Mouse (Mus musculus) CH12.LX (cell line): ENCODE measurements at regions not wholly inside any gene's neighbourhood (a gene's known extent, or its start where the extent isn't known, plus 50 kb on each side); places are given as distances from the start of the nearest gene placed in this dataset.

Experiments used
- CTCF ChIP-seq, 2 experiments: IDR thresholded peaks in 1 of 2; conservative IDR thresholded peaks in 1 of 2; 2 replicates each; pipeline ENCODE4 v1.5.1; 2011 to 2012; ENCODE audit warnings: low read depth in 2 of 2, low read length in 2 of 2, improper control_type of control experiment in 1 of 2, inconsistent platforms in 1 of 2, mild to moderate bottlenecking in 1 of 2, moderate library complexity in 1 of 2
- EP300 ChIP-seq: IDR thresholded peaks from 2 replicates; pipeline ENCODE4 v1.6.1; 2011; ENCODE audit warnings: low read length, improper control_type of control experiment
- HCFC1 ChIP-seq: IDR thresholded peaks from 2 replicates; pipeline ENCODE4 v1.6.1; 2012; ENCODE audit warnings: low read depth, mild to moderate bottlenecking, inconsistent platforms, low read length, improper control_type of control experiment
- KAT2A ChIP-seq: IDR thresholded peaks from 2 replicates; pipeline ENCODE4 v1.6.1; 2012; ENCODE audit warnings: low read length, improper control_type of control experiment, inconsistent platforms; ENCODE audit not compliant: insufficient replicate concordance
- MAZ ChIP-seq: IDR thresholded peaks from 2 replicates; pipeline ENCODE4 v1.6.1; 2012; ENCODE audit warnings: low read depth, mild to moderate bottlenecking, inconsistent platforms, low read length, improper control_type of control experiment, moderate library complexity
- MYC ChIP-seq: IDR thresholded peaks from 2 replicates; pipeline ENCODE4 v1.6.1; 2011; ENCODE audit warnings: low read depth, mild to moderate bottlenecking, improper control_type of control experiment, low read length
- NRF1 ChIP-seq: IDR thresholded peaks from 2 replicates; pipeline ENCODE4 v1.6.1; 2014; ENCODE audit warnings: low read depth, mild to moderate bottlenecking, inconsistent platforms, low read length, improper control_type of control experiment, moderate library complexity
- POLR2A ChIP-seq: IDR thresholded peaks from 2 replicates; pipeline ENCODE4 v1.6.1; 2011; ENCODE audit warnings: low read depth, mild to moderate bottlenecking, improper control_type of control experiment, low read length
- RCOR1 ChIP-seq: conservative IDR thresholded peaks from 2 replicates; pipeline ENCODE4 v1.6.1; 2012; ENCODE audit warnings: low read depth, mild to moderate bottlenecking, inconsistent platforms, low read length, improper control_type of control experiment
- SIN3A ChIP-seq: IDR thresholded peaks from 2 replicates; pipeline ENCODE4 v1.6.1; 2012; ENCODE audit warnings: low read length, improper control_type of control experiment, inconsistent platforms
- UBTF ChIP-seq: IDR thresholded peaks from 2 replicates; pipeline ENCODE4 v1.6.1; 2012; ENCODE audit warnings: low read depth, mild to moderate bottlenecking, inconsistent platforms, low read length, improper control_type of control experiment, moderate library complexity
- USF2 ChIP-seq: conservative IDR thresholded peaks from 2 replicates; pipeline ENCODE4 v1.6.1; 2011; ENCODE audit warnings: low read depth, low read length, improper control_type of control experiment
- ZC3H11A ChIP-seq: IDR thresholded peaks from 2 replicates; pipeline ENCODE4 v1.6.1; 2012; ENCODE audit warnings: low read depth, mild to moderate bottlenecking, inconsistent platforms, low read length, improper control_type of control experiment

DNA sequence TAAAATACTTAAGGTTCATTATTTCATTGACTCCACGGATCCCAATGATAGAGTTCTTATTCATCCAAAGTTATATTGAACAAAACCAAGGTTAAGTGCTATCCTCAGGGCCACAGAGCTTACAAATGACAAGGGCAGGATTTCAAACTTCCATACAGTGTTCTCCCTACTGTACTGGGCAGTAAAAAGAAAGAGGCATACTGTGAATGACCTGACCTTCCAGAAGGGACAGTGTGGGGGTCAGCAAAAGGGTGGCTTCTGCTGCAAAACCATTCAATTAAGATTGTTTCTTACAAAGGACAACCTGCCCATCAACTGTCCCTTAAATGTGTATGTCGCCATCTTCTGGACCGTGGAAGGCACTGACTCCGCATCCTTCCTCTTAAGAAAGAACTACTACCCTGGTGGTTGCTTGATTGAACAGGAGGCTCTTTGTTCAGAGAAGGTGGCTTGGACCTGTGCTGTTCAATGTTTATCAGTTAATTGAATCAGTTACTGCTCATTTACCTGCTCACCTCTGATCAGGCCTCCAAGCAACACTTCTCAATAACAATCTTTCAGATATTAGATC lies 384.4 kb downstream of the Ccser2 start:
- TF ChIP-seq HCFC1 (no peak), POLR2A (no peak), CTCF (conservative IDR thresholded peaks at IDR 0.05 in 1 of 2, IDR thresholded peaks at IDR 0.05 in 1 of 2; ENCODE audit: low read depth in 2 of 2, low read length in 2 of 2) (peak in 1 of 2 experiments; percentile 56; a peak in 3 of 4 replicates), MYC (no peak), UBTF (no peak), MAZ (no peak), SIN3A (no peak), RCOR1 (no peak), EP300 (no peak), NRF1 (no peak), USF2 (no peak), ZC3H11A (no peak), KAT2A (no peak)
